Mouse (Mus musculus): Measurements from ENCODE around the gene Rnaset2a. TPM values are rescaled to one million over a fixed set of nuclear protein-coding genes. Genes with fewer than 3 reads are reported as not detected.
"Not testable (repeated sequence)": the region's sequence is repeated elsewhere in the genome, so short reads cannot be mapped to it uniquely, and the experiment has no call there.

Rnaset2a gene
- total and polyA plus RNA-seq, 3 experiments: 11.6 to 26.5 (median 22.7) TPM

- not testable (repeated sequence) for H3K4me1 ChIP-seq (ENCODE audit: insufficient read depth, low read depth, low read length); H3K4me3 ChIP-seq (ENCODE audit: low read depth, low read length); H3K9me3 ChIP-seq (replicated peaks); H3K27me3 ChIP-seq (ENCODE audit: insufficient read depth, low read length); H3K36me3 ChIP-seq (replicated peaks); DNase-seq (ENCODE audit: low spot score); ATAC-seq (ENCODE audit: extremely low read depth, insufficient number of reproducible peaks, low FRiP score, poor library complexity, severe bottlenecking)
Measured at GRCm38 (mm10) chr17:8116378-8116777, 31.5 kb downstream of the Rnaset2a start.

- H3K36me3 ChIP-seq (replicated peaks); DNase-seq (ENCODE audit: low spot score); H3K4me3 ChIP-seq (ENCODE audit: low read depth, low read length); ATAC-seq (ENCODE audit: extremely low read depth, insufficient number of reproducible peaks, low FRiP score, poor library complexity, severe bottlenecking); H3K27me3 ChIP-seq (ENCODE audit: insufficient read depth, low read length); H3K9me3 ChIP-seq (replicated peaks); H3K4me1 ChIP-seq (ENCODE audit: insufficient read depth, low read depth, low read length): not testable (repeated sequence)
Measured at GRCm38 (mm10) chr17:8112199-8112598, 35.7 kb downstream of the Rnaset2a start.

- H3K27me3 ChIP-seq (ENCODE audit: insufficient read depth, low read length); H3K36me3 ChIP-seq (replicated peaks); H3K4me1 ChIP-seq (ENCODE audit: insufficient read depth, low read depth, low read length); ATAC-seq (ENCODE audit: extremely low read depth, insufficient number of reproducible peaks, low FRiP score, poor library complexity, severe bottlenecking); DNase-seq (ENCODE audit: low spot score); H3K4me3 ChIP-seq (ENCODE audit: low read depth, low read length); H3K9me3 ChIP-seq (replicated peaks): not testable (repeated sequence)
Measured at GRCm38 (mm10) chr17:8101297-8101609, 46.6 kb downstream of the Rnaset2a start.

- DNase-seq (ENCODE audit: low spot score); H3K4me3 ChIP-seq (ENCODE audit: low read depth, low read length); ATAC-seq (ENCODE audit: extremely low read depth, insufficient number of reproducible peaks, low FRiP score, poor library complexity, severe bottlenecking); H3K4me1 ChIP-seq (ENCODE audit: insufficient read depth, low read depth, low read length); H3K36me3 ChIP-seq (replicated peaks); H3K27me3 ChIP-seq (ENCODE audit: insufficient read depth, low read length); H3K9me3 ChIP-seq (replicated peaks): not testable (repeated sequence)
Measured at GRCm38 (mm10) chr17:8100405-8101296, 47.2 kb downstream of the Rnaset2a start.

- not testable (repeated sequence) for H3K4me1 ChIP-seq (ENCODE audit: insufficient read depth, low read depth, low read length); H3K27me3 ChIP-seq (ENCODE audit: insufficient read depth, low read length); H3K4me3 ChIP-seq (ENCODE audit: low read depth, low read length); H3K36me3 ChIP-seq (replicated peaks); DNase-seq (ENCODE audit: low spot score); H3K9me3 ChIP-seq (replicated peaks); ATAC-seq (ENCODE audit: extremely low read depth, insufficient number of reproducible peaks, low FRiP score, poor library complexity, severe bottlenecking)
Measured at GRCm38 (mm10) chr17:8096199-8096598, 51.7 kb downstream of the Rnaset2a start.

GRCm38 (mm10) chr17:8095653-8096052 lies 52.2 kb downstream of the Rnaset2a start:
- H3K27me3 ChIP-seq (ENCODE audit: insufficient read depth, low read length); ATAC-seq (ENCODE audit: extremely low read depth, insufficient number of reproducible peaks, low FRiP score, poor library complexity, severe bottlenecking); H3K9me3 ChIP-seq (replicated peaks); H3K36me3 ChIP-seq (replicated peaks); DNase-seq (ENCODE audit: low spot score); H3K4me1 ChIP-seq (ENCODE audit: insufficient read depth, low read depth, low read length); H3K4me3 ChIP-seq (ENCODE audit: low read depth, low read length): not testable (repeated sequence)

- H3K36me3 ChIP-seq (replicated peaks); H3K4me3 ChIP-seq (ENCODE audit: low read depth, low read length); ATAC-seq (ENCODE audit: extremely low read depth, insufficient number of reproducible peaks, low FRiP score, poor library complexity, severe bottlenecking); H3K9me3 ChIP-seq (replicated peaks); H3K27me3 ChIP-seq (ENCODE audit: insufficient read depth, low read length); DNase-seq (ENCODE audit: low spot score); H3K4me1 ChIP-seq (ENCODE audit: insufficient read depth, low read depth, low read length): not testable (repeated sequence)
Measured at GRCm38 (mm10) chr17:8092537-8093526, 55.1 kb downstream of the Rnaset2a start.

- DNase-seq (ENCODE audit: low spot score); H3K36me3 ChIP-seq (replicated peaks); ATAC-seq (ENCODE audit: extremely low read depth, insufficient number of reproducible peaks, low FRiP score, poor library complexity, severe bottlenecking); H3K4me3 ChIP-seq (ENCODE audit: low read depth, low read length); H3K27me3 ChIP-seq (ENCODE audit: insufficient read depth, low read length); H3K4me1 ChIP-seq (ENCODE audit: insufficient read depth, low read depth, low read length); H3K9me3 ChIP-seq (replicated peaks): not testable (repeated sequence)
Measured at GRCm38 (mm10) chr17:8091320-8091719, 56.6 kb downstream of the Rnaset2a start.

GRCm38 (mm10) chr17:8069847-8070246 lies 78.0 kb downstream of the Rnaset2a start:
- H3K4me3 ChIP-seq (ENCODE audit: low read depth, low read length); H3K4me1 ChIP-seq (ENCODE audit: insufficient read depth, low read depth, low read length); ATAC-seq (ENCODE audit: extremely low read depth, insufficient number of reproducible peaks, low FRiP score, poor library complexity, severe bottlenecking); H3K9me3 ChIP-seq (replicated peaks); DNase-seq (ENCODE audit: low spot score); H3K27me3 ChIP-seq (ENCODE audit: insufficient read depth, low read length); H3K36me3 ChIP-seq (replicated peaks): not testable (repeated sequence)
